Mouse (Mus musculus): ENCODE measurements around the gene Scfd1.

Scfd1 gene

GRCm38 (mm10) chr12:51377003-51377887, at the start of gene Scfd1:
Gene Scfd1 (plus strand): TSS chr12:51377510.
- in situ Hi-C loops (cut with MboI, MseI), result no loop called here

DNA sequence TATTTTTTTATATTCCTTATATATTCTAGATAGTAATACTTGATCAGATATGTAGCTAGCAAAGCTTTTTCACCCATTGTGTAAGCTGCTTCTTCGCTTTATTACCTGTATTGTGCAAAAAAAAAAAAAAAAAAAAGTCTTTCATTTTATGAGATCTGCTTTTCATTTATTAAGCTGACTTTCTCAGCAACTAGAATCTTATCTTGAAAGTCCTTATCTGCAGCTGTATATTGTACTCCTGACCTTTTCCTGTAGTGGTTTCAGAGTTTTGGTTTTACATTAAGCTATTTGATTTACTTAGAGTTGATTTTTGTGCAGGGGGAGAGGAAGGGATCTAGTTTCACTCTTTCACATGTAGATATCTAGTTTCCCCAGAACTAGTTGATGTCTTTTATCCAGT, 40.3 kb upstream of the Scfd1 start:
- in situ Hi-C loops (cut with MboI, MseI), result no loop called here

- in situ Hi-C loops (cut with MboI, MseI), result no loop called here
These were observed 31.2 kb upstream of the Scfd1 start for GRCm38 (mm10) chr12:51346121-51346520.

DNA sequence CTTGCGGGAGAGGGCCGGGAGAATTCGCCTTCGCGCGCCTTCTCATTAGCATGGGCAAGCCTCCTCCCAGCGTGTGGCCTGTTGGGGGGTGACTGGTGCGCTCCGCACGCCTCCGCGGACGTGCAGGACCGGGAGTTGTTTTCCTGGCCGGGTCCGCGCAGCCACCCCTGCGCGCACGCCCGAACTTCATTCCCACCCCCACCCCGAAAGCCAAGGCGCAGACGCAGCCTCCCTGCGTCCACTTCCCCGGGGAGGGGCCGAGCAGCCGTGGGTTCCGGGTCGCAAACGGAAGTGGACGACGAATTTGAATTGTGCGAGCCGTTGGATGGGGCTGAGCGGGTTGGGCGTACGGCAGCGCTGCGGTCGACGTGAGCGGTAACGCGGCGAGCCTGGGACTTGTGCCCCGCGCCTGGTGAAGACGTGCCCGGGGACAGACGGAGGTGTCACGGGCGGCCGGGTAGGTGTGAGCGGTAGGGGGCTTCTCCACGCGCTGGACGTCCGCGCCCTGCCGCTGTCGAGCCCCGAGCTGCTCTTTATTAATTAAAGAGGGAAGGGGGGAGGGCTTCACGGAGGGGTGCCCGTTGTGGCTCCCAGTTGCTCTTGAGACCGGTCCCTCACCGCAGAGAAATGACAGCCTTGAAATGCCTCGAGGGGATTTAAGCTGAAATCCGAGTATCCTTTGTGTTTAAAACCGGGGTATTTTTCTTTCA, 29.2 kb upstream of the Scfd1 start, which contains the start of gene G2e3:
G2e3 (plus strand) TSS at position 74 of the 710 bp plus-strand sequence.
- in situ Hi-C loops (cut with MboI, MseI), result no loop called here

DNA sequence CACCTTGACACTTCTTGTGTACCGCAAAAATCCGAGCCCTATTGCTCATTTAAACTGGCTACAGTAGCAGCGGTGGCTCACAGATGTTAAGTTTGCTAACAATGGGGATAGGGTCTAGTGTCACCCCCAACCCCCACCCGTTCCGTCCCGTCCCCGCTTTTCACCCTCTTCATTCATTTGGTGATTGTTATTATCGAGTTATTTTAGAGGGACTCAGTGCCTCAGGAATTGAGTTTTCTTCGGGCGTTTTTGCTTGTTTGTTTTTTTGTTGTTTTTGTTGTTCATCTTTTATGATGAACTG, 28.7 kb upstream of the Scfd1 start:
- in situ Hi-C loops (cut with MboI, MseI), result no loop called here

DNA sequence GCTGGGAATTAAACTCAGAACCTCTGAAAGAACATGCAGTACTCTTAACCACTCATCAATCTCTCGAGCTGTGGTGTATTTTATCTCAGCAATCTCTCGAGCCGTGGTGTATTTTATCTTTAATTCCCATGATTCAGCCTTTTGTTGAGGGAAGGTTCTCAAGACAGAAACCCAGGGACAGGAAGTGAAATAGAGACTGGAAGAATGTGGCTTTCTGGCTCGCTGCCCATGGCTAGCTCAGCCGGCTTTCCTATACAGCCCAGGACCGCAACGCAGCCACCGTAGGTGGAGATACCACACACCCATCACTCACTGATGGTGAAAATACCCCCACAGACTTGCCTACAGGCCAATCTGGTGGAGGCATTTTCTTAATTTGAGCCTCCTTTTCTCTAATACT, 22.0 kb upstream of the Scfd1 start:
- in situ Hi-C loops (cut with MboI, MseI), result no loop called here

- in situ Hi-C loops (cut with MboI, MseI), result loop anchor here (10.0 kb wide), 1 partner anchor 404 kb away; no protein-coding TSS in a partner anchor
These were observed 16.0 kb upstream of the Scfd1 start for GRCm38 (mm10) chr12:51361294-51361693.

DNA sequence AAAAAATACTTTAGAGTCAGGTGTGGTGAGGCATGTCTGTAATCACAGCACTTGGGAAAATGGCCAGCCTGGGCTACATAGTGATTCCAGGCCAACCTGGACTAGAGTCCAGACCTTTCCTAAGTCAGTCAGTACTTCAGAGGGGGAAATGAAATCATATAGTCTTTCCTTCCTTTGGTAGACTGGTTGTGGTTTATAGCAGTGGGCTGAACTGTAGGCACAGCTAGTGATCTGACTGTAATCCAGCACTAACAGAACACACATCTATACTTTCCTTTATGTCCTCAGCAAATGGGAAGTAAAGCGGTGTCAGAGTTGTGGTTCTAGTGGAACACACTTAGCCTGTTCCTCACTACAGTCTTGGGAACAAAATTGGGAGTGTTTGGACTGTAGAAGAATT, 14.4 kb upstream of the Scfd1 start:
- in situ Hi-C loops (cut with MboI, MseI), result loop anchor here (10.0 kb wide), 1 partner anchor 402 kb away; no protein-coding TSS in a partner anchor

- in situ Hi-C loops (cut with MboI, MseI), result loop anchor here (10.0 kb wide), 1 partner anchor 396 kb away; no protein-coding TSS in a partner anchor
These were observed 8.8 kb upstream of the Scfd1 start for GRCm38 (mm10) chr12:51368504-51368903.

DNA sequence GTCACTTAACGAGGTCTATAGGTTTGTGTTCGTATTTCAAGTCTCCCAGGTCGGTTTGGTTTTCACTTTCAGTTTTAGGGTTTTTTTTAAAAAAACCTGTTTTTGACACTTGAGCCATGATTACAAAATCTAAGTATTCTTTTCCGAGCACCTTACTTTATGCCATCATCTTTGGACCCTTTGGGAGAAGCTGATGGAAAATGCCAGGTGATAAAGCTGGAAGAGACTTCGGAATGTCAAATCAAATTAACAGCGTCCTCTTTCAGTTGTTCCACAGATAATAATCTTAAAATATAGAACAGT, 529 bp downstream of the Scfd1 start:
- in situ Hi-C loops (cut with MboI, MseI), result no loop called here

GRCm38 (mm10) chr12:51399871-51400270, 22.6 kb downstream of the Scfd1 start:
- in situ Hi-C loops (cut with MboI, MseI), result no loop called here

- in situ Hi-C loops (cut with MboI, MseI), result no loop called here
These were observed 24.9 kb downstream of the Scfd1 start for GRCm38 (mm10) chr12:51402060-51402698.

DNA sequence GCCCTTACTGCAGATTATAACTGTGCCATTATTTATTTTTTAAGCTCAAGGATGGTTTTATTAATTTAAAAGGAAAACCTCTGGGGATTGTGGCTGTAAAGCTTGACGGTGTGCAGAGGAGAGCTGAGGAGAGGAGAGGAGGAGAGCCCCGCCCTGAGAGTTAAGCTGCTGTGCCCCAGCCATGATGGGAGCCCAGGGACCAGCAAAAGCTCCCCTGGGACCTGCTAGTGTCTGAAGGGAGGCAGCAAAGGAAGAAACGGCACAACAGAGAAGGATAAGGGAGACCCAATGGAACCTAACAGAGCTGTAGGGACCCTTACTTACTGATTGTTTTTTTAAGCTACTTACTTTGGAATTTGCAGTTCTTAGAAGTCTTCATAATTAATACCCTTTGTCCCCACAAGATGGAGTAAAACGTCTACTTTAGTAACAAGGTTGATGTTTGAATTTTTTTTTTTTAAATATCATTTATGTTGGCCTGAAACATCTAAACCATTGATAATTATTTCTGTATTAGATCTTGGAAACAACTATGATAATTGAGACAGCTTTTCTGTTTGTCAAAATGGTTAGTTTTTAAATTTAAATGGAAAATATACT, 26.8 kb downstream of the Scfd1 start:
- in situ Hi-C loops (cut with MboI, MseI), result no loop called here

GRCm38 (mm10) chr12:51411362-51411761, 34.1 kb downstream of the Scfd1 start:
- in situ Hi-C loops (cut with MboI, MseI), result no loop called here

GRCm38 (mm10) chr12:51437541-51437940, 60.2 kb downstream of the Scfd1 start:
- in situ Hi-C loops (cut with MboI, MseI), result no loop called here

DNA sequence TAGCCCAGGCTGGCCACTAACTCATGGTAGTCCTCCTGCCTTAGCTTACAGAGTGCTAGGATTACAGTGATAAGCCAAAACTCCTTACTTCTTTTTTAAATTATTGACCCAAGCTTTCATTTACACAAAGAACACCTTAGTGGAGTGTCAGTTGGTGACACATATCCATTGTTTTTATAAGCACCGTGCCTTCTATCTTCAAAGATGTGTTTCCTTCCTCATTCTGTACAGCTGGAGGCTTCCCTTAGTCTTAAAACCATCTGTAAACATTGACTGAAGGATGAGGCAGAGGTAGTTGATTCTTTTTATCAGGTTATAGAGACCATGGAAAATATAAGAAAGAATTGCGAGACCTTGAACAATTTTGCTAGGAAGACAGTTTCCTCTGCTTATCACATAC, 61.0 kb downstream of the Scfd1 start:
- in situ Hi-C loops (cut with MboI, MseI), result no loop called here

DNA sequence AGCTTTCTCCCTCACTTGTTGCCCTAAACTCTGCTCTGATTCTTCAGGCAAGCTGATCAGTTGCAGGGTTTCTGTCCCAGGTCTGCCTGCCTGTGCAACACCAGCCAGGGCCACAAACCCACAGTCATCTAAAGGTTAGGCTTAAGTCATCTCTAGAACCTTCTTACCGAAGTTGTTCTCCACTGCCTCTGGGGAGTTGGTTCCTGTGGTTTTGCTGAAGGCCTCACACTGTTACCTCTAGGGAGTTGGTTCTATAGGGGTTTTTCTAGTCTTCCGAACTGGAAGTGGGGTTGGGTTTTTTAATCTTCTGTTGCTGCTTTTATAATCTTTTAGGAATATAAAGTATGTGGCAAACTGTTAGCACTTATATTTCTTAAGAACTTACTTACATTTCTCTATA, 72.0 kb downstream of the Scfd1 start:
- in situ Hi-C loops (cut with MboI, MseI), result no loop called here

DNA sequence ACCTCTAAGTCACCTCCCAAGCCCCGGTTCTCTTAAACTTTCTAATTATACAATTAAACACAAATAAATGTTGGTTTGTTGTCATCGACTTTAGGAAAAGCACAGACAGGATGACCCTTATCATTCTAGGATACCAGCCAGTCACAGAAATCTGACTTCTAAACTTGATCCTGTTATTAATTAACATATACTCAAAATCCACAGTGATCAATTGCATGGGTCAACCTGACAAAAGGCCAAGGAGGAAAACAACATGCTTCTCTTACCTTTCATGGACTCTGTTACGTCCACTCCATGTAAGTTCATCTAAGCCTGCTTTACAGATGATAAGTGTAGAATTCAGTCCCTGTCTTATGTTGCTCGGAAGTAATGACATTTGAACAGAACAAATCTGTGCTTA, 93.6 kb downstream of the Scfd1 start:
- in situ Hi-C loops (cut with MboI, MseI), result no loop called here

DNA sequence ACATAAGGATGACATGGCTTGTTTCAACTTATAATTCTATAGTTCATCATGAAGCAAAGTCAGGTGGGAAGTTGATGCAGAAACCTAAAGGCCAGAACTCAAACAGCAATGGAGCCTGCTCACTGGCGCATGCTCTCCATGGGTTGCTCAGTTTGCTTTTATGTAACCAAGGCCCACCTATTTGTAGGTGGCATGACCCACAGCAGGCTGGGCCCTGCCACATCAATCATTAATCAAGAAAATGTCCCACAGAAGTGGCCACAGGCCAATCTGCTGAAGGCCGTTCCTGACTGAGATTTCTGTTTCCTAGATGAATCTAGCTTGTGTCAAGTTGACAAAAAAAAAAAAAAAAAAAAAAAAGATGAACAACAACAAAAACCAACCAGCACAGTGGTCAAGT, 103.9 kb downstream of the Scfd1 start:
- in situ Hi-C loops (cut with MboI, MseI), result no loop called here

GRCm38 (mm10) chr12:51492040-51492439, 114.7 kb downstream of the Scfd1 start:
- in situ Hi-C loops (cut with MboI, MseI), result no loop called here

DNA sequence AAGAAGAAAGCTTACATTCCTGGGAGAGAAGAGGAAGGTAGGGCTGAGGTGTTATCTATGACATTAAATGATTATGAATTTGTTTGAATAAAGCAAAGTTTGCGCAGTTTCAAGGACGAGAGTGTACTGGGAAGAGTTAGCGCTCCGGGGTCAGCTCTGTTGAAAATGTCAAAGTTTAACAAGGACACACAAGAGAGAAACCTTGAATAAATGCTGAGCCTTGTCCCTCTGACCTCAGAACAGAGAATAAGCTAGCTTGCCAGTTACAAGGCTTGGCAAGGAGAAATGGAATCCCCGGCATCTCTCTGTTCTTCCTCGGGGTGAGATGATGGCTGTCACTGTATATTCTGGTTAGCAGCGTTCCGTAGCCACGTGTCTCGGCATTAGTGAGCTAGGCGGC, 116.2 kb downstream of the Scfd1 start:
- in situ Hi-C loops (cut with MboI, MseI), result no loop called here

DNA sequence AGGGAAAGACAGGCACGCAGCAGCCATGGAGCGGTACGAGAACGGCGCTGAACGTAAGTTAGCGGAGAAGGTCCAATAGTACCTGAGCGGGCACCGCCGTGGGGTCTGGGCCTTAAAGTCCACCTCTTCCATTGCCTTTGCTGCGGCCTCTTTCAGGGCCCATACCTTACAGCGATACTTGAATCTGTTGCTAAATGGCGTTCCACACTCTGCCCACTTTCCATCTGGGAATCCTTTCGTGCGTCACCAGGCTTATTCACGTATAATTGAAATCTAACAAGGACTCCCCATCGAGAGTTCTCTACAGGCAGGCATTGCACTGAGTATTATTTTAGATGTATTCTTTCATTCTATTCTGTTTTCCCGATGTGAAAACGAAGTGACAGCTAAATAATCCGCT, 117.3 kb downstream of the Scfd1 start:
- in situ Hi-C loops (cut with MboI, MseI), result no loop called here
